ENCODE assay signal across 15 mouse cellular contexts in genomic region chr13:43587844-43588840, GRCm38 (mm10). TPM values are rescaled to one million over a fixed set of nuclear protein-coding genes. Genes with fewer than 3 reads are reported as not detected.
A peak's percentile ranks its signal among the peaks of the same experiment; 100 is the strongest.
DNase-seq lines count a peak whose midpoint lies in the region; ATAC-seq and TF ChIP-seq lines count a peak whose summit lies in the region.
"Had no signal": no experiment of that assay in that cellular context is flagged by ENCODE, and none has a peak within 500 bp of the region (broad histone marks: within the 10 kb centered on the region; RNA-seq: fewer than 3 reads in every experiment).

No protein-coding gene starts in this region.

- WGBS in forebrain, embryonic 14.5 days, result 86% methylated on average over 14 of the region's 14 CpGs
- 80% methylated on average over 14 of the region's 14 CpGs for WGBS in forebrain, embryonic 16.5 days
- 70% methylated on average over 14 of the region's 14 CpGs for WGBS in kidney, embryonic 16.5 days

- ATAC-seq in forebrain, embryonic 14.5 days, result no peak
- no peak for ATAC-seq in forebrain, embryonic 16.5 days
- ATAC-seq in kidney, embryonic 16.5 days (ENCODE audit: low FRiP score, low TSS enrichment), result no peak
- ATAC-seq: Patski had no signal

- no peaks in the 10 kb centered on the region for H3K9me3 ChIP-seq in forebrain, embryonic 14.5 days (replicated peaks; ENCODE audit: control insufficient read depth, low read length)
- no peaks in the 10 kb centered on the region for H3K9me3 ChIP-seq in forebrain, embryonic 16.5 days (ENCODE audit: control insufficient read depth, low read length)
- H3K9me3 ChIP-seq in kidney, embryonic 16.5 days (ENCODE audit: low read length), result no peaks in the 10 kb centered on the region
- H3K9me3 ChIP-seq: liver, embryonic 13.5 days had no signal

- TF ChIP-seq CTCF in left cerebral cortex, adult 2 months (IDR thresholded peaks at IDR 0.05), result no peak

- no peak overlapping the region for H3K4me2 ChIP-seq in forebrain, embryonic 14.5 days (ENCODE audit: low read length)
- no peak overlapping the region for H3K4me2 ChIP-seq in forebrain, embryonic 16.5 days (ENCODE audit: low read length)
- no peak overlapping the region for H3K4me2 ChIP-seq in kidney, embryonic 16.5 days (replicated peaks; ENCODE audit: low read depth, low read length)
- H3K4me2 ChIP-seq: liver, embryonic 13.5 days had no signal

- H3K4me1 ChIP-seq in forebrain, embryonic 14.5 days (ENCODE audit: control insufficient read depth, insufficient read depth, low read length), result peaks cover 6% of the 10 kb centered on the region; the same call in 1 of the 2 replicates
- H3K4me1 ChIP-seq in forebrain, embryonic 16.5 days (replicated peaks; ENCODE audit: control insufficient read depth, insufficient read depth, low read length), result peaks cover 29% of the 10 kb centered on the region
- H3K4me1 ChIP-seq in kidney, embryonic 16.5 days (ENCODE audit: insufficient read depth, low read length), result no peaks in the 10 kb centered on the region
- H3K4me1 ChIP-seq: liver, embryonic 13.5 days had no signal

- no peaks in the 10 kb centered on the region for H3K36me3 ChIP-seq in forebrain, embryonic 14.5 days (ENCODE audit: control insufficient read depth, insufficient read depth, low read length)
- H3K36me3 ChIP-seq in forebrain, embryonic 16.5 days (ENCODE audit: control insufficient read depth, insufficient read depth), result no peaks in the 10 kb centered on the region
- no peaks in the 10 kb centered on the region for H3K36me3 ChIP-seq in kidney, embryonic 16.5 days (ENCODE audit: insufficient read depth, low read length)
- H3K36me3 ChIP-seq: liver, embryonic 13.5 days had no signal

- H3K4me3 ChIP-seq in forebrain, embryonic 14.5 days (ENCODE audit: low read depth, low read length), result no peak overlapping the region
- no peak overlapping the region for H3K4me3 ChIP-seq in forebrain, embryonic 16.5 days (replicated peaks; ENCODE audit: low read length)
- no peak overlapping the region for H3K4me3 ChIP-seq in left cerebral cortex, adult 2 months
- H3K4me3 ChIP-seq in kidney, embryonic 16.5 days (ENCODE audit: low read length), result no peak overlapping the region
- H3K4me3 ChIP-seq: liver, embryonic 13.5 days; megakaryocyte, embryonic 14.5 days had no signal

- H3K27me3 ChIP-seq in forebrain, embryonic 14.5 days (replicated peaks; ENCODE audit: control insufficient read depth, insufficient read depth, low read length), result no peaks in the 10 kb centered on the region
- no peaks in the 10 kb centered on the region for H3K27me3 ChIP-seq in forebrain, embryonic 16.5 days (replicated peaks; ENCODE audit: control insufficient read depth, insufficient read depth, low read length)
- peaks cover 4% of the 10 kb centered on the region for H3K27me3 ChIP-seq in kidney, embryonic 16.5 days (ENCODE audit: insufficient read depth, low read length)
- H3K27me3 ChIP-seq: Patski had no signal

- H3K27ac ChIP-seq in forebrain, embryonic 14.5 days (ENCODE audit: low read depth, low read length), result no peak overlapping the region
- no peak overlapping the region for H3K27ac ChIP-seq in forebrain, embryonic 16.5 days (ENCODE audit: low read length)
- peak overlapping the region; percentile 80 for H3K27ac ChIP-seq in left cerebral cortex, adult 2 months
- H3K27ac ChIP-seq in kidney, embryonic 16.5 days (ENCODE audit: low read length), result no peak overlapping the region
- H3K27ac ChIP-seq: liver, embryonic 13.5 days had no signal

- peak; percentile 34 for DNase-seq in forebrain, embryonic 14.5 days (ENCODE audit: low spot score)
- no peak for DNase-seq in left cerebral cortex, adult 2 months (ENCODE audit: extremely low spot score in 1 of 2, low spot score in 2 of 2)
- DNase-seq in left cerebral cortex, adult 8-10 months (ENCODE audit: low spot score in 2 of 2), result no peak
- DNase-seq in cerebellum, adult 18-20 months, result peak; percentile 52 to 61
- DNase-seq in heart, postnatal 4 days, result peak; percentile 37
- no peak for DNase-seq in urinary bladder, adult 18-20 months (ENCODE audit: low spot score in 2 of 2)
- DNase-seq: adrenal gland, postnatal 36 days; kidney, adult 18-20 months; layer of hippocampus, adult 9-11 months; liver, embryonic 13.5 days; thymus, postnatal 14 days had no signal

- intact Hi-C loops in left cerebral cortex, adult 2 months (cut with DNase I), result no loop called here

- H3K9ac ChIP-seq in forebrain, embryonic 14.5 days (ENCODE audit: low read length), result no peak overlapping the region
- no peak overlapping the region for H3K9ac ChIP-seq in forebrain, embryonic 16.5 days (replicated peaks; ENCODE audit: low read depth, low read length)
- no peak overlapping the region for H3K9ac ChIP-seq in kidney, embryonic 16.5 days (replicated peaks; ENCODE audit: low read length)
- H3K9ac ChIP-seq: liver, embryonic 13.5 days had no signal

RNA-seq across cellular contexts. Expression of gene Rnf182, which starts 27.4 kb away (rescaled TPM):
- polyA plus RNA-seq in forebrain, embryonic 14.5 days (2014; fragmentation: Nextera tagmentation; extraction: Ambion mirVana), result 35.0 and 46.6 TPM in 2 replicates
- 51.6 and 56.0 TPM in 2 replicates for polyA plus RNA-seq in forebrain, embryonic 16.5 days (2015; fragmentation: Nextera tagmentation; extraction: Ambion mirVana)
- total RNA-seq in left cerebral cortex, adult 2 months (2021), result 1 to 10 TPM; 7.6 to 7.8 TPM
- total RNA-seq in left cerebral cortex, adult 8-10 months (2022), result 1 to 10 TPM; 6.6 to 7.9 (median 7.1) TPM
- under 1 TPM; 0.36 to 0.50 TPM for total RNA-seq in heart, postnatal 4 days (2021)
- 1.6 and 3.2 TPM in 2 replicates for polyA plus RNA-seq in kidney, embryonic 16.5 days (2015; fragmentation: Nextera tagmentation; extraction: Ambion mirVana)

RNA-seq across cellular contexts. Expression of gene Mcur1, which starts 28.2 kb away (rescaled TPM):
- 7.2 and 7.6 TPM in 2 replicates for polyA plus RNA-seq in forebrain, embryonic 14.5 days (2014; fragmentation: Nextera tagmentation; extraction: Ambion mirVana)
- 6.9 TPM in 2 replicates for polyA plus RNA-seq in forebrain, embryonic 16.5 days (2015; fragmentation: Nextera tagmentation; extraction: Ambion mirVana)
- total RNA-seq in left cerebral cortex, adult 2 months (2021), result 10 to 100 TPM; 15.8 to 17.8 TPM
- total RNA-seq in left cerebral cortex, adult 8-10 months (2022), result 10 to 100 TPM; 16.3 to 19.9 (median 19.1) TPM
- total RNA-seq in heart, postnatal 4 days (2021), result 10 to 100 TPM; 34.6 to 36.9 TPM
- polyA plus RNA-seq in kidney, embryonic 16.5 days (2015; fragmentation: Nextera tagmentation; extraction: Ambion mirVana), result 22.2 and 23.0 TPM in 2 replicates

Comparison
In these comparisons a context has a peak if more than half of its experiments do, and no peak if none do; other contexts are left out.
1. DNase-seq: peak in forebrain, embryonic 14.5 days (single experiment), cerebellum, adult 18-20 months (2 of 2) and heart, postnatal 4 days (single experiment); none in left cerebral cortex, adult 2 months (0 of 2), left cerebral cortex, adult 8-10 months (0 of 2) and urinary bladder, adult 18-20 months (0 of 2).
2. RNA of gene Rnf182, which starts 27.4 kb away (total RNA-seq): 7.6 to 7.8 TPM in left cerebral cortex, adult 2 months and 6.6 to 7.9 TPM in left cerebral cortex, adult 8-10 months; 0.36 to 0.50 TPM in heart, postnatal 4 days; every median in the first group is over 4 times any median in the second.